Mouse (Mus musculus): Measurements from ENCODE around the gene Bbs12. TPM values are rescaled to one million over a fixed set of nuclear protein-coding genes. Genes with fewer than 3 reads are reported as not detected.

Bbs12 gene
- polyA plus RNA-seq (2014; fragmentation: Nextera tagmentation; extraction: Ambion mirVana): 4.9 TPM in 2 replicates

DNA sequence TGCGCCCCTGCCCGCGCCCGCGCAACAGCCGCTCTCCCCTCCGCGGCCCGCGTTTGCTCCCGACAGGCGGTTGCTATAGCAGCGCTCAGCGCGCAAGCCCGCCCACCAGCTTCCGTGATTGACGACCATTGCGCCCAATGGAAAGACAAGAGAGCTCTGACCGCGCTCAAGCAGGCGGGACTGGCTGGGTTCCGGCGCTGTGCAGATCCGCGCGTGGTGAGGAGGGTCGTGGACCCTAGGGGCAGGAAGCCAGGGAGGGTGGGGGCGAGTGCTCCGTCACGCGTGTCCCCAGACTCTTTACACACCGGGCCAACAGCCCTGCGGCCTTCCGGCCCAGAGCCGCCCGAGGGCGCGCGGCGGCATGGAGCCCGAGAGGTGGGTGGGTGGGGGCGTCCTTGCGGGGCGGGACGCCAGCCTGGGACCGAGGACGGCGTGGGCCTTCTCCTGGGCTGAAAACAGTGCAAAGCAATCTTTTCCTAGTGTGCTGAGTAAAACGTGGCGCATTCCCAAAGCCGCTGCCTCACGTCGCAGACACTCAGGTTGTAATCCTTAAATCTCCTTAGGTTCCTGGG, at the start of gene Bbs12, which contains the start of gene Cetn4:
Gene Bbs12, plus strand, starts transcription at position 185 of the 572 bp plus-strand sequence.
Gene Cetn4, minus strand, starts transcription at position 339 of the 572 bp plus-strand sequence.
- ATAC-seq (ENCODE audit: insufficient number of reproducible peaks, insufficient read depth, low FRiP score, low read depth): peak; percentile 99
- under 1% methylated on average over 51 of the region's 54 CpGs for WGBS
- no peaks in the 10 kb centered on the region for H3K9me3 ChIP-seq (ENCODE audit: control insufficient read depth, low read length)
- H3K4me2 ChIP-seq (ENCODE audit: low read length): peak within 1 kb of the TSS; percentile 84
- no peaks in the 10 kb centered on the region for H3K36me3 ChIP-seq (ENCODE audit: control insufficient read depth, insufficient read depth, low read length)
- peaks cover 3 to 9% of the 10 kb centered on the region in 2 experiments; a peak in 2 of 4 replicates for H3K4me1 ChIP-seq (ENCODE audit: control insufficient read depth in 2 of 2, insufficient read depth in 2 of 2, low read length in 2 of 2)
- H3K27ac ChIP-seq (replicated peaks in 1 of 2; ENCODE audit: control insufficient read depth in 1 of 2, insufficient read depth in 1 of 2, low read depth in 2 of 2, low read length in 2 of 2): peak within 1 kb of the TSS; percentile 68 to 69; a peak in 3 of 4 replicates
- peak within 1 kb of the TSS; percentile 91 for H3K9ac ChIP-seq (ENCODE audit: low read length)
- peak within 1 kb of the TSS; percentile 86 to 92 for H3K4me3 ChIP-seq (ENCODE audit: control insufficient read depth in 1 of 2, insufficient read depth in 1 of 2, low read depth in 1 of 2, low read length in 2 of 2)
- no peaks in the 10 kb centered on the region for H3K27me3 ChIP-seq (ENCODE audit: control insufficient read depth, insufficient read depth, low read length)

GRCm38 (mm10) chr3:37268338-37268737, 44.0 kb upstream of the Bbs12 start:
- Histone ChIP-seq H3K4me2 (ENCODE audit: low read length) (no peak overlapping the region), H3K4me1 (ENCODE audit: control insufficient read depth in 2 of 2, insufficient read depth in 2 of 2, low read length in 2 of 2) (no peaks in the 10 kb centered on the region), H3K9me3 (ENCODE audit: control insufficient read depth, low read length) (no peaks in the 10 kb centered on the region), H3K4me3 (ENCODE audit: control insufficient read depth in 1 of 2, insufficient read depth in 1 of 2, low read depth in 1 of 2, low read length in 2 of 2) (no peak overlapping the region), H3K27me3 (ENCODE audit: control insufficient read depth, insufficient read depth, low read length) (no peaks in the 10 kb centered on the region; the same call in 1 of the 2 replicates), H3K9ac (ENCODE audit: low read length) (no peak overlapping the region), H3K36me3 (ENCODE audit: control insufficient read depth, insufficient read depth, low read length) (no peaks in the 10 kb centered on the region), H3K27ac (replicated peaks in 1 of 2; ENCODE audit: control insufficient read depth in 1 of 2, insufficient read depth in 1 of 2, low read depth in 2 of 2, low read length in 2 of 2) (no peak overlapping the region)
- 78% methylated on average over 11 of the region's 11 CpGs for WGBS
- ATAC-seq (ENCODE audit: insufficient number of reproducible peaks, insufficient read depth, low FRiP score, low read depth): no peak

GRCm38 (mm10) chr3:37269926-37270325, 42.4 kb upstream of the Bbs12 start:
- 85% methylated on average over 4 of the region's 4 CpGs for WGBS
- ATAC-seq (ENCODE audit: insufficient number of reproducible peaks, insufficient read depth, low FRiP score, low read depth): no peak

DNA sequence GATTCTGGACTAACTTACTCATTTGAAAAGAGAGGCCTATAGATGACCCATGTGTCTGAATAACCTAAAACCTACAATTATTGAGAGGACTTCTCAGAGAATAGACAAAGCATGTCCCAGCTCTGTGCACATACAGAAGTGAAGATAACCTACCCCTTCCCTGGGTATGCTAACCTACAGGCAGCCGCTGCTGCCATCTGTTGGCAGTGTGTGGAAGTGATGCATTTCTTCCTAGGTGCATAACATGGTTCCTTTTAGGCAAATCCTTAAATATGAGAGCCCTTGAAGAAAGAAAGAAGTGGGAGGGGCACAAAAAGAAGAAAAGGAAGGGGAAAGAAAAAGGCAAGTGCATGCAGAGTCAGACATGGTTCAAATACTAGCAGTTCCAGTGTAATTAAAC, 41.1 kb upstream of the Bbs12 start:
- Histone ChIP-seq H3K9me3 (ENCODE audit: control insufficient read depth, low read length) (no peaks in the 10 kb centered on the region), H3K4me3 (ENCODE audit: control insufficient read depth in 1 of 2, insufficient read depth in 1 of 2, low read depth in 1 of 2, low read length in 2 of 2) (no peak overlapping the region), H3K9ac (ENCODE audit: low read length) (no peak overlapping the region), H3K4me2 (ENCODE audit: low read length) (no peak overlapping the region), H3K27ac (replicated peaks in 1 of 2; ENCODE audit: control insufficient read depth in 1 of 2, insufficient read depth in 1 of 2, low read depth in 2 of 2, low read length in 2 of 2) (no peak overlapping the region), H3K27me3 (ENCODE audit: control insufficient read depth, insufficient read depth, low read length) (no peaks in the 10 kb centered on the region; the same call in none of the 2 replicates), H3K36me3 (ENCODE audit: control insufficient read depth, insufficient read depth, low read length) (no peaks in the 10 kb centered on the region), H3K4me1 (ENCODE audit: control insufficient read depth in 2 of 2, insufficient read depth in 2 of 2, low read length in 2 of 2) (no peaks in the 10 kb centered on the region)
- WGBS: 3% methylated on average over 1 of the region's 1 CpGs
- no peak for ATAC-seq (ENCODE audit: insufficient number of reproducible peaks, insufficient read depth, low FRiP score, low read depth)

More at GRCm38 (mm10) chr3:37269926-37270325, 42.4 kb upstream of the Bbs12 start:
- no peak overlapping the region for H3K9ac ChIP-seq (ENCODE audit: low read length)
- H3K4me2 ChIP-seq (ENCODE audit: low read length): no peak overlapping the region
- no peaks in the 10 kb centered on the region; the same call in none of the 2 replicates for H3K27me3 ChIP-seq (ENCODE audit: control insufficient read depth, insufficient read depth, low read length)
- no peaks in the 10 kb centered on the region for H3K4me1 ChIP-seq (ENCODE audit: control insufficient read depth in 2 of 2, insufficient read depth in 2 of 2, low read length in 2 of 2)
- H3K9me3 ChIP-seq (ENCODE audit: control insufficient read depth, low read length): no peaks in the 10 kb centered on the region
- no peak overlapping the region for H3K27ac ChIP-seq (replicated peaks in 1 of 2; ENCODE audit: control insufficient read depth in 1 of 2, insufficient read depth in 1 of 2, low read depth in 2 of 2, low read length in 2 of 2)
- H3K36me3 ChIP-seq (ENCODE audit: control insufficient read depth, insufficient read depth, low read length): no peaks in the 10 kb centered on the region
- no peak overlapping the region for H3K4me3 ChIP-seq (ENCODE audit: control insufficient read depth in 1 of 2, insufficient read depth in 1 of 2, low read depth in 1 of 2, low read length in 2 of 2)

- Histone ChIP-seq H3K4me1 (ENCODE audit: control insufficient read depth in 2 of 2, insufficient read depth in 2 of 2, low read length in 2 of 2) (no peaks in the 10 kb centered on the region), H3K9me3 (ENCODE audit: control insufficient read depth, low read length) (no peaks in the 10 kb centered on the region), H3K27ac (replicated peaks in 1 of 2; ENCODE audit: control insufficient read depth in 1 of 2, insufficient read depth in 1 of 2, low read depth in 2 of 2, low read length in 2 of 2) (no peak overlapping the region), H3K9ac (ENCODE audit: low read length) (no peak overlapping the region), H3K4me2 (ENCODE audit: low read length) (no peak overlapping the region), H3K27me3 (ENCODE audit: control insufficient read depth, insufficient read depth, low read length) (no peaks in the 10 kb centered on the region; the same call in none of the 2 replicates), H3K4me3 (ENCODE audit: control insufficient read depth in 1 of 2, insufficient read depth in 1 of 2, low read depth in 1 of 2, low read length in 2 of 2) (no peak overlapping the region), H3K36me3 (ENCODE audit: control insufficient read depth, insufficient read depth, low read length) (no peaks in the 10 kb centered on the region)
- no peak for ATAC-seq (ENCODE audit: insufficient number of reproducible peaks, insufficient read depth, low FRiP score, low read depth)
- WGBS: 79% methylated on average over 7 of the region's 7 CpGs
Measured at GRCm38 (mm10) chr3:37273092-37273491, 39.3 kb upstream of the Bbs12 start.

- Histone ChIP-seq H3K4me1 (ENCODE audit: control insufficient read depth in 2 of 2, insufficient read depth in 2 of 2, low read length in 2 of 2) (no peaks in the 10 kb centered on the region), H3K9ac (ENCODE audit: low read length) (no peak overlapping the region), H3K36me3 (ENCODE audit: control insufficient read depth, insufficient read depth, low read length) (no peaks in the 10 kb centered on the region), H3K4me3 (ENCODE audit: control insufficient read depth in 1 of 2, insufficient read depth in 1 of 2, low read depth in 1 of 2, low read length in 2 of 2) (no peak overlapping the region), H3K4me2 (ENCODE audit: low read length) (no peak overlapping the region), H3K27ac (replicated peaks in 1 of 2; ENCODE audit: control insufficient read depth in 1 of 2, insufficient read depth in 1 of 2, low read depth in 2 of 2, low read length in 2 of 2) (no peak overlapping the region), H3K27me3 (ENCODE audit: control insufficient read depth, insufficient read depth, low read length) (no peaks in the 10 kb centered on the region; the same call in 1 of the 2 replicates), H3K9me3 (ENCODE audit: control insufficient read depth, low read length) (no peaks in the 10 kb centered on the region)
- 67% methylated on average over 6 of the region's 6 CpGs for WGBS
- ATAC-seq (ENCODE audit: insufficient number of reproducible peaks, insufficient read depth, low FRiP score, low read depth): no peak
Measured at GRCm38 (mm10) chr3:37274661-37275060, 37.7 kb upstream of the Bbs12 start.

- Histone ChIP-seq H3K9ac (ENCODE audit: low read length) (no peak overlapping the region), H3K27me3 (ENCODE audit: control insufficient read depth, insufficient read depth, low read length) (no peaks in the 10 kb centered on the region), H3K27ac (replicated peaks in 1 of 2; ENCODE audit: control insufficient read depth in 1 of 2, insufficient read depth in 1 of 2, low read depth in 2 of 2, low read length in 2 of 2) (no peak overlapping the region), H3K9me3 (ENCODE audit: control insufficient read depth, low read length) (no peaks in the 10 kb centered on the region), H3K4me3 (ENCODE audit: control insufficient read depth in 1 of 2, insufficient read depth in 1 of 2, low read depth in 1 of 2, low read length in 2 of 2) (no peak overlapping the region), H3K4me2 (ENCODE audit: low read length) (no peak overlapping the region), H3K36me3 (ENCODE audit: control insufficient read depth, insufficient read depth, low read length) (no peaks in the 10 kb centered on the region), H3K4me1 (ENCODE audit: control insufficient read depth in 2 of 2, insufficient read depth in 2 of 2, low read length in 2 of 2) (no peaks in the 10 kb centered on the region)
- ATAC-seq (ENCODE audit: insufficient number of reproducible peaks, insufficient read depth, low FRiP score, low read depth): no peak
- WGBS: 100% methylated on average over 1 of the region's 1 CpGs
Measured at GRCm38 (mm10) chr3:37280221-37280620, 32.1 kb upstream of the Bbs12 start.

DNA sequence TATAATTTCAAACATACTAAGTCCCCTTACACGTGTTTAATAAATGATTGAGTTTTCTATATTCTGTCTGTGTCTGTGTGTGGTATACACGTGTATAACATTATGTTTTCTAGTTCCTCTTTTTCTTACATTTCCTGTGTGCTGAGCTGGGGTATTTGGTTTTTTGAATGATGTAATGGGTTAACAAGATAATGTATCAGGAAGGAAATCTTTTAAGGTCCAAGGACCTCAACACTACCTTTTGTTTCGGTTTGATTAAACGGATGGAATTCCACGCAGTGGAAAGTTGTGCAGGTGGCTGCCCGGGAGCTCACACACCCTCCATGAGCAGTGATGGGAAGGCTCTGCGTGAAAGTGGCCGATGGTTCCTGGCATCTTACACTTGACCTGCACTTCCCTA, 31.5 kb upstream of the Bbs12 start:
- ATAC-seq (ENCODE audit: insufficient number of reproducible peaks, insufficient read depth, low FRiP score, low read depth): no peak

More for the DNA sequence above, 31.5 kb upstream of the Bbs12 start:
- H3K9me3 ChIP-seq (ENCODE audit: control insufficient read depth, low read length): no peaks in the 10 kb centered on the region
- no peaks in the 10 kb centered on the region for H3K27me3 ChIP-seq (ENCODE audit: control insufficient read depth, insufficient read depth, low read length)
- H3K4me3 ChIP-seq (ENCODE audit: control insufficient read depth in 1 of 2, insufficient read depth in 1 of 2, low read depth in 1 of 2, low read length in 2 of 2): no peak overlapping the region
- WGBS: 73% methylated on average over 8 of the region's 8 CpGs
- no peak overlapping the region for H3K9ac ChIP-seq (ENCODE audit: low read length)
- H3K4me2 ChIP-seq (ENCODE audit: low read length): no peak overlapping the region
- no peaks in the 10 kb centered on the region for H3K36me3 ChIP-seq (ENCODE audit: control insufficient read depth, insufficient read depth, low read length)
- no peaks in the 10 kb centered on the region for H3K4me1 ChIP-seq (ENCODE audit: control insufficient read depth in 2 of 2, insufficient read depth in 2 of 2, low read length in 2 of 2)
- H3K27ac ChIP-seq (replicated peaks in 1 of 2; ENCODE audit: control insufficient read depth in 1 of 2, insufficient read depth in 1 of 2, low read depth in 2 of 2, low read length in 2 of 2): no peak overlapping the region

Data from heart, embryonic 14.5 days (tissue).